Mouse (Mus musculus) testis, adult 2 months (tissue): ENCODE measurements around the gene Tmem175. TPM values are rescaled to one million over a fixed set of nuclear protein-coding genes. Genes with fewer than 3 reads are reported as not detected.

ENCODE experiments used
- H3K27ac ChIP-seq: fragments of 200-500 bp; 2 replicates; pipeline ENCODE4 v1.5.1; 2012; ENCODE audit warnings: low read depth, low read length; ENCODE audit not compliant: control insufficient read depth, insufficient read depth
- H3K27me3 ChIP-seq: fragments of 200-500 bp; 2 replicates; pipeline ENCODE4 v1.6.1; 2012; ENCODE audit warnings: mild to moderate bottlenecking, low read length, moderate library complexity; ENCODE audit not compliant: control insufficient read depth, insufficient read depth
- H3K36me3 ChIP-seq: fragments of 200-500 bp; 2 replicates; pipeline ENCODE4 v1.6.1; 2012; ENCODE audit warnings: mild to moderate bottlenecking, low read length; ENCODE audit not compliant: control insufficient read depth, insufficient read depth
- H3K4me1 ChIP-seq: fragments of 200-500 bp; 2 replicates; pipeline ENCODE4 v1.6.1; 2012; ENCODE audit warnings: low read length; ENCODE audit not compliant: control insufficient read depth, insufficient read depth
- H3K4me3 ChIP-seq: fragments of 200-500 bp; 2 replicates; pipeline ENCODE4 v1.5.1; 2012; ENCODE audit warnings: low read depth, mild to moderate bottlenecking, low read length, moderate library complexity, mixed read lengths; ENCODE audit not compliant: control insufficient read depth
- CTCF ChIP-seq: fragments of 200-500 bp; IDR thresholded peaks from 2 replicates; pipeline ENCODE4 v1.5.1; 2012; ENCODE audit warnings: low read depth, mild to moderate bottlenecking, inconsistent platforms, low read length, moderate library complexity; ENCODE audit not compliant: control insufficient read depth, insufficient read depth, insufficient replicate concordance
- POLR2A ChIP-seq: fragments of 200-500 bp; IDR thresholded peaks from 2 replicates; pipeline ENCODE4 v1.6.1; 2012; ENCODE audit warnings: low read depth, mild to moderate bottlenecking, inconsistent platforms, low read length, moderate library complexity; ENCODE audit not compliant: control insufficient read depth
- polyA plus RNA-seq: library from polyadenylated mRNA; depleted of rRNA; stranded (reverse); fragments of >200 nt; gene quantifications from 2 replicates; pipeline ENCODE4 v1.2.3, GENCODE M21; 2012

Tmem175 gene
- polyA plus RNA-seq, 1 experiment: 145 TPM

DNA sequence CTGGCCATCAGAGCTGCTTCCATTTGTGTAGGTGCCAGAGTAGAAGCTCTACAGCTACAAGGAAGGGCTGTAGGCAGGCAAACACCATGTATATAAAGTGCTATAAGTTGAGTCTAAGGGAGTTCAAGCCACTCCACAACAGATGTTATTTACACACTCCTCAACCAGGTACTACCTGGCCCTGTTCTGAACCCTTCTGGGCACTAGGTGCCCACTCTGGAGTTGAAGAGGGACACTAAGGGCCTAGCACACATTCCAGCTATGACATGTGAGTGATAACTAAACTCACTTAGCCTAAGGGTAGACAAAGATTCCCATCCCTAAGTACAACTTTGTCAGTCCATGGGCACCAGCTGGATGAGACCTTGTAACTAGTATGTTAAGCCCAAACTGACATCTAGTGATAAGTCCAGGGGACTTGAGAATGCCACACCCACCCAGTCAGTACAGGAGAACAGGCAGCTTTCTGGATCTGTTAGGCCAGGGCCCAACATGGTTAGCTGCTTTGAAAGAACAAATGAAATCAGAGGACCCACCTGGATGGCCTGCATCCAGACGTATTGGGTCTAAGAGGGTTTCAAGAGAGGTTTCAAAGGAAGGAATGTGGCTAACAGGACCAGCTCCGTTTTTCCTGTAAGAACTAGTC lies 18.4 kb downstream of the Tmem175 start:
- TF ChIP-seq CTCF: no peak
- no peak for TF ChIP-seq POLR2A
- H3K4me1 ChIP-seq: no peaks in the 10 kb centered on the region
- no peak overlapping the region for H3K27ac ChIP-seq
- H3K4me3 ChIP-seq: no peak overlapping the region
- H3K27me3 ChIP-seq: no peaks in the 10 kb centered on the region
- H3K36me3 ChIP-seq: no peaks in the 10 kb centered on the region; the same call in 1 of the 2 replicates

DNA sequence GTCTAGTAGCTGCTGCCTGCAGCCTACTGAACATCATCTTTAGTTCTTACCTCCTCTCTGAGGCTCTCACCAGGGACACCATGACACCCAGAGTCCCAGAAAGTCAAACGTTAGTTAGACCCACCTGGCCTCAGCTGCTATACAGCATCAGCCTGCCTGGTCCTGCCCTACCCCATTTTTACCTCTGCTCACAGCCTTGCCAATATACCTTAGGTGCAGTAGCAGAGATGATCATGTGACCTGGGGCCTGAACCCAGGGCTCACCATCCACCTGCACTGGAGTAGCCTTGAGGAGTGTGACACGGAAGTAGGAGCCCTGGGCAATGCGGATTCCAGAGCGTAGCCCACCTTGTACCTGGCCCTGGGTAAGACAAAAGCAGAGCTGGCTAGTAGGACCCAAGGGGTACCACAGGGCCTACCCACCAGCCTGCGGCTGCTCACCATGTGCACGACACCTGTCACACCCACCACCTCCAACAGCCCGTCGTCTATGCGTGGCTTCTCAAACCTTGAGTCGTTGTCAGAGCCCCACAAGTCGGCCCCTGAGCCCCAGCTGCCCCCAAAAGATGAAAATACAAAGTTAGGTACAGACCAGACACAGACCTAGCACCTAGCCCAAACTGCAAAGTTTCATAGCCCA lies 19.5 kb downstream of the Tmem175 start:
- H3K4me3 ChIP-seq: no peak overlapping the region
- no peak for TF ChIP-seq CTCF
- no peak for TF ChIP-seq POLR2A
- no peaks in the 10 kb centered on the region; the same call in 1 of the 2 replicates for H3K36me3 ChIP-seq
- H3K27me3 ChIP-seq: no peaks in the 10 kb centered on the region
- no peak overlapping the region for H3K27ac ChIP-seq
- H3K4me1 ChIP-seq: no peaks in the 10 kb centered on the region

DNA sequence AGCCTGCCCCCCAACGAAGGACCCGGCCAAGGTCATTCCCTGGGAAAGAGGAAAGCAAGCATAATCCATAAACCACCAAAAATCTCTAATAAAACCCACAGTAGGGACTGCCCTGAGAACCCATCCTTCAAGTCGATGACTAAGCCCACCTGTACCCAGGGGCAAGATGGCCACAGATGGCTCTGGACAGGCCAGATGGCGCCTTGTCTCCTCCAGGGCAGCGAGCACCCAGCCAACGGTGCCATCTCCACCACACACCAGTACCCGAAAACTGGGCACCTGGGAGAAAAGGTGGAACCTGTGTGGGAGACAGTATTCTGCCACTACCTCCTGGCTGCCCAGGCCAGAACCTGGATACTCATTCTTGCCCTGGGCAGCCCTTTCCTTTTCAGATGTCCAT lies 20.8 kb downstream of the Tmem175 start:
- Histone ChIP-seq H3K4me3 (no peak overlapping the region), H3K27ac (no peak overlapping the region), H3K4me1 (no peaks in the 10 kb centered on the region), H3K36me3 (no peaks in the 10 kb centered on the region; the same call in 1 of the 2 replicates), H3K27me3 (no peaks in the 10 kb centered on the region)
- no peak for TF ChIP-seq CTCF
- no peak for TF ChIP-seq POLR2A

- H3K27me3 ChIP-seq: no peaks in the 10 kb centered on the region
- H3K4me1 ChIP-seq: no peaks in the 10 kb centered on the region
- no peaks in the 10 kb centered on the region; the same call in 1 of the 2 replicates for H3K36me3 ChIP-seq
- H3K27ac ChIP-seq: no peak overlapping the region
- H3K4me3 ChIP-seq: no peak overlapping the region
- TF ChIP-seq CTCF: no peak
- TF ChIP-seq POLR2A: no peak
Measured at GRCm38 (mm10) chr5:108651136-108651720, 21.7 kb downstream of the Tmem175 start.

DNA sequence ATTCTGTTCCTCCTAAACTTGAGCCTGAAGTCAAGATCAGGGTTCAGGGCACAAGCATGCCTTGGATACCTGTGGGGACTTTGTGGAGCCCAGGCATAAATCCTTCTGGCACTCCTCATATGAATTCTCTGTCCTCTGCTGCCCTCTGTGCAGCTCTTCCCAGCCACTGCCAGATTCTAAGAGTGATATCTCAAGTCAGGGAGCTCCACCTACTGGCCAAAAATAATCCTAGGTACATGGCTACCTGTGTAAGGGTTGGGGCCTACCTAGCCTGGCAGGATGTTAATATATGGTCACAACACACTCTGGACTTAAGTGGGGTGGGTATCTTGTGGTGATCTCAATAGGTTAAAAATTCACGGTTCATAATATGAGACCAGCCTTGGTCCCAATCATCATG lies 22.3 kb downstream of the Tmem175 start:
- Histone ChIP-seq H3K4me1 (no peaks in the 10 kb centered on the region), H3K4me3 (no peak overlapping the region), H3K27me3 (no peaks in the 10 kb centered on the region), H3K27ac (no peak overlapping the region), H3K36me3 (no peaks in the 10 kb centered on the region; the same call in 1 of the 2 replicates)
- TF ChIP-seq CTCF: no peak
- no peak for TF ChIP-seq POLR2A

- Histone ChIP-seq H3K36me3 (no peaks in the 10 kb centered on the region; the same call in 1 of the 2 replicates), H3K27ac (no peak overlapping the region), H3K4me3 (no peak overlapping the region), H3K27me3 (no peaks in the 10 kb centered on the region), H3K4me1 (no peaks in the 10 kb centered on the region)
- TF ChIP-seq POLR2A (no peak), CTCF (no peak)
Measured at GRCm38 (mm10) chr5:108653341-108653740, 23.8 kb downstream of the Tmem175 start.

GRCm38 (mm10) chr5:108654444-108654990 lies 24.9 kb downstream of the Tmem175 start:
- Histone ChIP-seq H3K27me3 (no peaks in the 10 kb centered on the region), H3K27ac (no peak overlapping the region), H3K36me3 (no peaks in the 10 kb centered on the region), H3K4me3 (no peak overlapping the region), H3K4me1 (no peaks in the 10 kb centered on the region)
- no peak for TF ChIP-seq CTCF
- TF ChIP-seq POLR2A: no peak
